Mouse (Mus musculus) layer of hippocampus, adult 6 months (tissue): ENCODE data around the gene Usp5. TPM values are rescaled to one million over a fixed set of nuclear protein-coding genes. Genes with fewer than 3 reads are reported as not detected.

ENCODE experiments used
- long read RNA-seq, 2 experiments: library from polyadenylated mRNA; unstranded; transcript quantifications; one replicate each; pipeline ENCODE4 v2.0.0; 2019 to 2020
- polyA plus RNA-seq: library from polyadenylated mRNA; unstranded; fragments of <200 nt; fragmentation: Nextera tagmentation; gene quantifications from 2 replicates; pipeline ENCODE4 v1.2.3, GENCODE M21; 2021

Gene Usp5
- 98.8 and 105 TPM in 2 replicates for polyA plus RNA-seq
- long read RNA-seq, experiment 1, transcript Usp5-202 (20 exons, 3,076 nt), result minor isoform, 30 of 238 reads
- long read RNA-seq, experiment 1, transcript Usp5-201 (20 exons, 3,213 nt), result major isoform, 121 of 238 reads
- long read RNA-seq, experiment 1, partial matches to known transcripts, result 68 of 238 reads
- long read RNA-seq, experiment 1, other reads (novel, unspliced or antisense), result 19 of 238 reads
- long read RNA-seq, experiment 2, transcript Usp5-202 (20 exons, 3,076 nt), result minor isoform, 98 of 550 reads
- long read RNA-seq, experiment 2, transcript Usp5-201 (20 exons, 3,213 nt), result major isoform, 360 of 550 reads
- long read RNA-seq, experiment 2, partial matches to known transcripts, result 58 of 550 reads
- long read RNA-seq, experiment 2, other reads (novel, unspliced or antisense), result 34 of 550 reads

DNA sequence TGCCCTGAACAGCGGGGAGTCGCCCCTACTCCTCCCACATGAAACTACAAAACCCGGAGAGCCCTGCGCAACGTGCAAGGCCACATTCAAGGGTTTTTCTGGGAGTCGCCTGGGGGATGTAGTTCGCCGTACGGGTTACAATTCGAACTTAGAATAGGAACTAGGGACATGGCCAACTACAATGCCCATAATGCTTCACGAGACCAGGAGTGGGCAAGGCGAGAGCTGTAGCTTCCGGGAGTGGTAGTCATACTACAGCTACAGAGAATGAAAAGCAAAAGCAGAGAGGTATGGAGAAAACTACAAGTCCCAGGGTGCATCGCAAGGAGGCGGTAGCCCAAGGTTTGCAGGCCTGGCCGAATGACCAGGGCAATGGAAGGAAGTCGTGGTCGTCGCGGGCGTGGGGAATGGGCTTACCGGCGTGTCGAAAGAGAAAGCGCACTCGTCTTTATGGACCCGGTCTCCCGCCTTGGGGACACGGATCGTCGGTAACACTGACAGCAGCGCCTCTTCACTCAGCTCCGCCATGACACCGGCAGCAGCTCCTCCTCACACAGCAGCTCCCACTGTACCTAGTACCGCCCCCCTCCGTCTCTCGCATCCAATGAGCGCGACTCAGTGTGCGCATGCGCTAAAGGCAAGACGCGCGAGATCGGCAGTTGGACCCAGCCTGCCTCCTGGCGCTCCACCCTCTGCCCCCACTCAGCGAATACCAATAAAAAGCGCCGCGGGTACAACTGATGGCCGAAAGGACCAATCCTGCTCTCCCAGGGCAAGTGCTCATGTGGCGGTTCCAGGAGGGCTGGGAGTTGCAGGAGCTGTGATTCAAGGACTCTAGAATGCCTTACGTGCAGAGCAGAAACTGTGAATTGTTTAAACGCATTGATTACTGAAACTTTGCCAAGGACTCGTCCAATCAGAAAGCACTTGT is at the start of gene Usp5, which contains the start of gene Cdca3:
Gene Usp5, minus strand, starts transcription at position 617 of the 931 bp plus-strand sequence.
Gene Cdca3, plus strand, starts transcription at position 680 of the 931 bp plus-strand sequence.

DNA sequence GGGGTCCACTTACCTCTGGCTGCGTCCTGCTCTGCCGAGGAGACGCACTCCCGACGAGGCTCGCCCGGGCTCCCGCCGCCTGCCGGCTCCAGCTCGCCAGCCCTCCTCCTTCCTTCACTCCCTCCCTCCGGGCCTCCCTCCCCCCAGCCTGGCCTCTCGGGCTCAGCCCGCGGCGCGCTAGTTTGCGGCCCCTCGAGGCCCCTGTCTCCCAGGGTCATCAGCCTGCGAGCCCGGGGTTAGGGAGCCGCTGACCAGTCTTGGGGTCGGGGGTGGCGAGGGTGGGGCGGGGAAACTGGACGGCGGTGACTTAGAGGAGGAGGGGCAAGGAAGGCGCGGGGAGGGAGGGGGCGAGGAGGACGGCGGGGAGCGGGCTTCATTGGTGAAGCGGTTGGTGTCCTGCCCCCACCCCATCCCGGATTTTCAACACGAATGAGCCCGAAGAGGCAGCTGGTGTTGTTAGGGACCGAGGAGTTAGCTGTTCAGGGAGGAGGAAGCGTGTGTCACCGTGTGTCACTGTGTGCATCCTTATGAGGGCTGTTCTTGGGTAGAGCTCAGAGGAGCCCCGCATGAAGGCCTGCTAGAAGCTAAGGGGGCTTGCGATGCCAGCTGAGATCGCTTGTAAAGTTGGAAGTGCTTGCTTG is 34.5 kb upstream of the Usp5 start, which contains the start of gene Gpr162:
Gene Gpr162, minus strand, starts transcription at position 326 of the 641 bp plus-strand sequence.

GRCm38 (mm10) chr6:124856916-124857839 is 27.9 kb upstream of the Usp5 start, which contains the start of gene P3h3:
P3h3 (minus strand) TSS chr6:124857752.

DNA sequence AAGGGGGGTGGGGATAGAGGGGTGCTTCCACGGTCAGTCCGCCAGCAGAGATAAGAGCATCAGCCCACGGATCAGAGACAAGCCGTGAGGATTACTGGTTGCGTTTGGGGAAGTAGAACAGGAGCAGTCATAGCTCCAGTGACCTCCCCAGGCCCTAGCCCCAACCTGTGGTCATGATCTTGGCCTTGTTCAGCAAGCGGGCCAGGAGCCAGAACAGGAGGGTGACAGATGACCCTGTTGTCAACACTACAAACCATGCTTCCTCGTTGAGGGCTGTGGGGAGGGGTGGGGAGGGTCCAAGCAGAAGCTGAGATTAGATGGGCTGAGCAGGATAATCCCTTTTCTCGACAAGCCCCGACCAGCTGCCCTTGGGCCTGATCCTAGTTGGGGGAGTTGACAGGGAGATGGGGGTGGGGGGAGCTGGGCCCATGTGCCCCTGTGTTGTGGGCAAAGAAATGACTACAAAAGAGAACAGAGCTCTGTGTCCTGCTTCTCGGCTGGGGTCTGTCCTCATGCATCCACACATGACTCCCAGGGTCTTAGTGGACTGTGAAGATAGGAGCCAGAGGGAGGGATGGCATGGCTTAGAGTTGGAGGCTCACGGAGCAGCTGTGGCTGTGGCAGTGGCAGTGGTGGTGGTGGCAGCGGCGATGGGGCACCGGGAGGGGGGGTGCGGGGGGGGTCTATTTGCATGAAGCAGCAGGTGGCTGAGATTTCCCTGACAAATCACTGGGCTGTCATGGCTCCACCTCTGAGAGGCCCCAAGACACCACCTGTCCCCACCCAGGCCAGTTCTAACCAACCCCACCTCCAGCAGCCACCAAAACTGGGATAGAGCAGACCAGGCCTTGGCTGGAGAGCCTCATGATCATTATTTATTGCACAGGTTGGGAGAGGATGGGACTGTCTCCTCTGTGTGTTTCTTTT is 11.2 kb upstream of the Usp5 start, which contains the start of gene Gnb3:
Gene Gnb3, minus strand, starts transcription at position 35 of the 927 bp plus-strand sequence.

DNA sequence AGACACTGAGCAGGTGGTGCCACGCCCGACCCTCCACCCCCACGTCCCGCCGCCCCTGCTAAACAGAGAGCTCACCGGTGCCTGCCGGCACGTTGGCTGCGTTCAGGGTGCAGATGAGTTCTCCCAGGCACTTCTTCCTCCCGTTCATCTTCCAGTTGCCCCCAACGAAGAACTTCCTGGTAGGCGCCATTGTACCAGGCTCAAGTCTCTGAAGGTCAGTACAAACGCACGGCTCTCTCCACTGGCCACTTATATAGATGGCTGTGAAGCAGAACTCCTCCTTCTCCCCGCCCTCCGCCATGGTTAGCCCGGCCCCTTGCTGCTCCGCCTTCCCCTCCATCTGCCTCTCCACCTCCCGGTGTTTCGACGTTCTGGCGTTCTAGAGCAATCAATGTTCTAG is 15.4 kb downstream of the Usp5 start, which contains the start of gene Tpi1:
Gene Tpi1, minus strand, starts transcription at position 364 of the 400 bp plus-strand sequence.

DNA sequence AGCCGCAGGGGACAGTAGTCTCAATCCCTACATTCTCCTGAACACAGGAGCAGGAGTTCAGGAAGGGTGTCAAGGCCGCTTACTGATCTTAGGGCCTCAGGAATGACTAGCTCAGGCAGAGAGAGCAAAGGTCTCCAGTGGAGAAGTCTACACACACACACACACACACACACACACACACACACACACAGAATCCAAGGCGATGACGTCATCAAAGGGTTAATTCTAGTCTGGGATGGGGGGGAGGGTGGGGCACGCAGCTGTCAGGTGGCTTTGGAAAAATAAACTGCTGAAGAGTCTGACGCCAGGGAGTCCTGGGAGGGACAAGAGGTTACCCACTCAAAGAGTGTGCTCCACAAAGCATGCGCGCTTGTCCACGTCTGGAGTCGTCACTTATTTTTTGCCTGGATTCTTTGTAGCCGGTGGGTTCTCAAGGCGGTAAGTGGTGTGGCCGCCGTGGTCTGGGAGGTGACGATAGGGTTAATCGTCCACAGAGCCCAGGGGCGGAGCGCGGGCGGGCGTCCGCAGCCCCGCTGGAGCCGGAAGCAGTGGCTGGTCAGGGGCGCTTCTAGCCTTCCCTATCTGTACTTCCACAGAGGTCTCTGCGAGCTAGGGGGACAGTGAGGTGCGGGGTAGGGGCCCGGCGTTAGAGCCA is 20.8 kb downstream of the Usp5 start, which contains the start of gene Spsb2:
Gene Spsb2, plus strand, starts transcription at position 304 of the 655 bp plus-strand sequence.

DNA sequence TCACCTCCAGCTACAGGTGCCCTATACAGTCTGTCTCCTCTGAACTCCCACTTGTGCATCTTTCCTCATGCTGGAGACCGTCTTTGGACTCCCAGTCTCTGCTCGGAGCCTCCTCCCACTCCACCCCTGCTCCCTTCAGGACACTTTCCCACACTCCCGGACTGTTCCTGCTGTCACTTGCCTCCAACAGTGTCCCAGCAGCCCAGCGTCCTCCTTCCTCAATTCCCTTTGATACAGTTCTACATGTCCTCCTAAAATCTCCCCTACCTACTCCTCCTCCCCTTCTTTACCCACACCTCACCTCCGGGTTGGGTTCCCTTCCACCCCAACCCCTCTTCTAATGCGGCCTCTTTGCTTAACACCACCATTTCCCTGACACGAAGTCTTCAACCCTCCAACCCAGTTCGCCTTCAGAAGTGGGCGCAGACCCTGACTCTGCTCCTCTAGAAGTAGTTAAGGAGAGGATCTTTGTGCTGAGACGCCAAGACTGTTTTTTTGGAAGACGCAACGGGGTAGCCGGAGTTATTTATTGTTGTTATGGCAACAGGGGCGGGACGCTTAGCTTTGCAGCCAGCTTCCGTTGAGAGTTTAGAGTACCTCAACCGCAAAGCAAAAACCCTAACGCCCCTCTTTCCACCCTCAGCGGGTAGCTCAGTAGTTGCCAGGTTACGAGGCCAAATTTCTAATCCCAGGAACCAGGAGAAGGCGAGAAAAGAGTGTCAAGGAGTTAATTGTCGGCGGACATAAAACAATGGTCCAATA is 49.9 kb downstream of the Usp5 start, which contains the start of gene Lrrc23:
Gene Lrrc23, minus strand, starts transcription at position 506 of the 762 bp plus-strand sequence.

GRCm38 (mm10) chr6:124769101-124769765 is 60.1 kb downstream of the Usp5 start, which contains the start of gene Eno2:
Eno2 (minus strand) TSS chr6:124769673.

Other genes with a start within 250 kb of the Usp5 start
- gene C1s2, start 193.4 kb downstream of the Usp5 start, polyA plus RNA-seq, result 0.05 TPM in 1 of 2 replicates, not detected in the other
- 20.8 and 21.3 TPM in 2 replicates for gene Lpcat3, start 166.5 kb downstream of the Usp5 start, polyA plus RNA-seq
- gene Emg1, start 117.3 kb downstream of the Usp5 start, polyA plus RNA-seq, result 101 and 108 TPM in 2 replicates
- 140 and 157 TPM in 2 replicates for gene Phb2, start 117.1 kb downstream of the Usp5 start, polyA plus RNA-seq
- gene Ptpn6, start 90.8 kb downstream of the Usp5 start, polyA plus RNA-seq, result 4.1 and 4.6 TPM in 2 replicates
- 1,248 and 1,281 TPM in 2 replicates for gene Grcc10, start 88.1 kb downstream of the Usp5 start, polyA plus RNA-seq
- 0.06 TPM in 1 of 2 replicates, not detected in the other for gene Gm45234, start 73.5 kb downstream of the Usp5 start, polyA plus RNA-seq
- gene Atn1, start 73.0 kb downstream of the Usp5 start, polyA plus RNA-seq, result 14.3 and 15.6 TPM in 2 replicates
- 599 and 862 TPM in 2 replicates for gene Eno2, start 59.8 kb downstream of the Usp5 start, polyA plus RNA-seq
- 4.3 and 6.1 TPM in 2 replicates for gene Lrrc23, start 49.8 kb downstream of the Usp5 start, polyA plus RNA-seq
- 5.4 and 5.5 TPM in 2 replicates for gene Spsb2, start 20.8 kb downstream of the Usp5 start, polyA plus RNA-seq
- gene Tpi1, start 15.2 kb downstream of the Usp5 start, polyA plus RNA-seq, result 1,210 and 1,292 TPM in 2 replicates
- 0.59 and 0.67 TPM in 2 replicates for gene Cdca3, start 63 bp upstream of the Usp5 start, polyA plus RNA-seq
- gene Gnb3, start 10.8 kb upstream of the Usp5 start, polyA plus RNA-seq, result 0.13 and 0.43 TPM in 2 replicates
- 1.0 and 1.2 TPM in 2 replicates for gene P3h3, start 28.3 kb upstream of the Usp5 start, polyA plus RNA-seq
- 1.1 and 1.4 TPM in 2 replicates for gene Gpr162, start 34.5 kb upstream of the Usp5 start, polyA plus RNA-seq
- 0.34 and 0.68 TPM in 2 replicates for gene Cd4, start 58.7 kb upstream of the Usp5 start, polyA plus RNA-seq
- gene Lag3, start 82.2 kb upstream of the Usp5 start, polyA plus RNA-seq, result 7.0 and 11.9 TPM in 2 replicates
- gene Ptms, start 90.6 kb upstream of the Usp5 start, polyA plus RNA-seq, result 294 and 362 TPM in 2 replicates
- gene Mlf2, start 101.9 kb upstream of the Usp5 start, polyA plus RNA-seq, result 604 and 679 TPM in 2 replicates
- 236 and 263 TPM in 2 replicates for gene Cops7a, start 136.1 kb upstream of the Usp5 start, polyA plus RNA-seq
- 40.7 and 47.6 TPM in 2 replicates for gene Pianp, start 167.2 kb upstream of the Usp5 start, polyA plus RNA-seq
- 7.6 and 8.3 TPM in 2 replicates for gene Zfp384, start 179.7 kb upstream of the Usp5 start, polyA plus RNA-seq
- 54.3 and 56.6 TPM in 2 replicates for gene Ing4, start 210.3 kb upstream of the Usp5 start, polyA plus RNA-seq
- 0.72 and 1.4 TPM in 2 replicates for gene Acrbp, start 220.2 kb upstream of the Usp5 start, polyA plus RNA-seq
- 1.1 and 2.0 TPM in 2 replicates for gene Lpar5, start 238.4 kb upstream of the Usp5 start, polyA plus RNA-seq